Mouse (Mus musculus) thymus, postnatal 10 days (tissue): Measurements from ENCODE around the gene Lsr.
"Not testable (repeated sequence)": the region's sequence is repeated elsewhere in the genome, so short reads cannot be mapped to it uniquely, and the experiment has no call there.

Experiments used
- DNase-seq, 2 experiments: peaks; one replicate each; pipeline ENCODE4 v3.0.0; 2021; ENCODE audit warnings: low spot score in 2 of 2

Lsr gene

GRCm38 (mm10) chr7:30962862-30963261, 10.4 kb downstream of the Lsr start:
- no peak for DNase-seq

- DNase-seq, result no peak
Observed at GRCm38 (mm10) chr7:30959786-30960349, 13.4 kb downstream of the Lsr start.

- no peak for DNase-seq
Observed at GRCm38 (mm10) chr7:30958866-30959487, 14.3 kb downstream of the Lsr start.

GRCm38 (mm10) chr7:30958109-30958865, 15.0 kb downstream of the Lsr start:
- DNase-seq, result peak in 1 of 2 experiments; percentile 25

- DNase-seq, result peak; percentile 89 to 92
Observed at GRCm38 (mm10) chr7:30957367-30957783, 15.9 kb downstream of the Lsr start.

- peak; percentile 64 to 68 for DNase-seq
Observed at GRCm38 (mm10) chr7:30956756-30957366, 16.4 kb downstream of the Lsr start, which contains the start of gene Usf2. Gene Usf2 (minus strand): TSS chr7:30956803.

- DNase-seq, result peak in 1 of 2 experiments; percentile 47
Observed at GRCm38 (mm10) chr7:30956357-30956751, 16.9 kb downstream of the Lsr start.

GRCm38 (mm10) chr7:30955584-30956356, 17.5 kb downstream of the Lsr start:
- DNase-seq, result peak; percentile 72 to 82

GRCm38 (mm10) chr7:30954971-30955520, 18.2 kb downstream of the Lsr start:
- no peak for DNase-seq

- no peak for DNase-seq
Observed at GRCm38 (mm10) chr7:30954036-30954435, 19.2 kb downstream of the Lsr start.

GRCm38 (mm10) chr7:30953459-30953858, 19.8 kb downstream of the Lsr start:
- DNase-seq, result no peak

GRCm38 (mm10) chr7:30952441-30953265, 20.6 kb downstream of the Lsr start:
- DNase-seq, result no peak

GRCm38 (mm10) chr7:30949902-30950301, 23.4 kb downstream of the Lsr start:
- DNase-seq, result not testable (repeated sequence)

GRCm38 (mm10) chr7:30945876-30946275, 27.4 kb downstream of the Lsr start:
- no peak for DNase-seq

- not testable (repeated sequence) for DNase-seq
Observed at GRCm38 (mm10) chr7:30945466-30945865, 27.8 kb downstream of the Lsr start.

GRCm38 (mm10) chr7:30944706-30945105, 28.6 kb downstream of the Lsr start:
- DNase-seq, result not testable (repeated sequence)

GRCm38 (mm10) chr7:30943909-30944635, 29.2 kb downstream of the Lsr start, which contains the start of gene Hamp:
Gene Hamp (minus strand): TSS chr7:30944032.
- no peak for DNase-seq

- not testable (repeated sequence) for DNase-seq
Observed at GRCm38 (mm10) chr7:30942365-30942764, 30.9 kb downstream of the Lsr start.

- not testable (repeated sequence) for DNase-seq
Observed at GRCm38 (mm10) chr7:30940070-30940469, 33.2 kb downstream of the Lsr start.
